Mouse (Mus musculus): Measurements from ENCODE around the gene Mup3. TPM values are rescaled to one million over a fixed set of nuclear protein-coding genes. Genes with fewer than 3 reads are reported as not detected.

Gene Mup3
- polyA plus RNA-seq (2015; fragmentation: Illumina TruSeq; extraction: RNeasy Lipid Tissue Mini Kit (QIAGEN cat#74804); ENCODE audit: insufficient read depth, low read depth, low replicate concordance) = not detected

DNA sequence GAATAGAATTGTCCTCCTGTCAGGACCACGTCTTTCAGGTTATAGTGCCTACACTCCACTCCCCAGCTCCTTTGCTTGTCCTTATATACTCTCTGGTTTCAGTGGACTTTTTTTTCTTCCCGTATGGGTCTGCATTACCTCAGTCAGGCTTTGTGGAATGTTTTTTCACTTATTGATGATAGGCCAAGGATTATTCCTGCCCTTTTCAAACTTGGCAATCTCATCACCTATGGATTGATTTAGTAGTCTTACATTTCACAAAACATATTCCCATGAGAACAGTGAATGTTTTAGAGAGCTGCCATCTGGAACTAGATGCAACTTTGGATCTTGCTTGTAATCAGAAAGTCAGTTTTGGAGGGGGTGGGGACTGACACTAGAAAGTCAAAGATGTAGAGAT, at the start of gene Mup3:
Gene Mup3, minus strand, starts transcription at position 102 of the 400 bp plus-strand sequence.

GRCm38 (mm10) chr4:62054058-62054457, 33.1 kb downstream of the Mup3 start, which contains the start of gene Mup20:
Mup20 (minus strand) TSS chr4:62054158.

Other genes starting within 250 kb of the Mup3 start
- gene Mup20, start 33.2 kb downstream of the Mup3 start, polyA plus RNA-seq (2015; fragmentation: Illumina TruSeq; extraction: RNeasy Lipid Tissue Mini Kit (QIAGEN cat#74804); ENCODE audit: insufficient read depth, low read depth, low replicate concordance) = not detected
- not detected for gene Mup21, start 63.5 kb upstream of the Mup3 start, polyA plus RNA-seq (2015; fragmentation: Illumina TruSeq; extraction: RNeasy Lipid Tissue Mini Kit (QIAGEN cat#74804); ENCODE audit: insufficient read depth, low read depth, low replicate concordance)
- 1.7 TPM for gene Zfp37, start 143.7 kb upstream of the Mup3 start, polyA plus RNA-seq (2015; fragmentation: Illumina TruSeq; extraction: RNeasy Lipid Tissue Mini Kit (QIAGEN cat#74804); ENCODE audit: insufficient read depth, low read depth, low replicate concordance)
- 13.7 TPM for gene Slc31a2, start 175.2 kb upstream of the Mup3 start, polyA plus RNA-seq (2015; fragmentation: Illumina TruSeq; extraction: RNeasy Lipid Tissue Mini Kit (QIAGEN cat#74804); ENCODE audit: insufficient read depth, low read depth, low replicate concordance)